Mouse (Mus musculus) heart, postnatal 0 days (tissue): Measurements from ENCODE around the gene Gse1.

Experiments used
- CTCF ChIP-seq: IDR thresholded peaks from 2 replicates; pipeline ENCODE4 v1.5.1; 2016; ENCODE audit warnings: antibody characterized with exemption, control low read depth, low read depth
- EP300 ChIP-seq: IDR thresholded peaks from 2 replicates; pipeline ENCODE4 v1.6.1; 2016; ENCODE audit warnings: antibody characterized with exemption, low read depth

GRCm38 (mm10) chr8:120497503-120497946 lies 269.3 kb downstream of the Gse1 start:
- TF ChIP-seq EP300 (no peak), CTCF (no peak)
